Comparison of ENCODE assay signal across 27 mouse cellular contexts in the genomic region with DNA sequence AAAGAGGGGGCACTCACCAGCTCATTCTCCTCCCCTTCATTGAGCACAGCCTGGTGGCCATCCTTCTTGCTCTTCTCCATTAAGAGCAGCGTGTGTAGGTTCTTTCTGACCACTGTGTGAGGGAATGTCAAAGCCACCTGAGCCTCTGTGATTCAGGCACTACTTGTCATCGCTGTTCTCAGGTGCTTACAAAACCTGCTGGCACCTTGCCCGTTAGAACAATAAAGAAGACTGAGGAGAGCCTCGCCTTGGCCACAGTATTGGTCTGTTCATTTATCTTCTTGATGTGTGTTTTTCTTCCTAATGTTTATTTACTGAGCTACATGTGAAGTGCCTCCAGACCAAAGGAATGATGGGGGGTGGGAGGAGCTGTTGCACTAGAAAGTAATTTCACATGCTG. TPM values are rescaled to one million over a fixed set of nuclear protein-coding genes. Genes with fewer than 3 reads are reported as not detected.
A peak's percentile ranks its signal among the peaks of the same experiment; 100 is the strongest.
DNase-seq lines count a peak whose midpoint lies in the region; ATAC-seq lines count a peak whose summit lies in the region.
"Had no signal": no experiment of that assay in that cellular context is flagged by ENCODE, and none has a peak within 500 bp of the region (broad histone marks: within the 10 kb centered on the region; RNA-seq: fewer than 3 reads in every experiment).

TSS of gene Atp13a5 (minus strand) at position 275 of the 400 bp plus-strand sequence.

- H3K27ac ChIP-seq in lung, embryonic 16.5 days (ENCODE audit: low read length), result no peak within 1 kb of the TSS
- H3K27ac ChIP-seq in stomach, embryonic 15.5 days, result no peak within 1 kb of the TSS
- H3K27ac ChIP-seq in kidney, embryonic 16.5 days (ENCODE audit: low read length), result no peak within 1 kb of the TSS
- H3K27ac ChIP-seq: embryonic facial prominence, embryonic 15.5 days; gastrocnemius, adult 2 months; hindbrain, embryonic 13.5 days; intestine, embryonic 15.5 days; liver, embryonic 14.5 days; midbrain, embryonic 12.5 days had no signal

- H3K9ac ChIP-seq in lung, embryonic 16.5 days (ENCODE audit: low read length), result no peak within 1 kb of the TSS
- no peak within 1 kb of the TSS for H3K9ac ChIP-seq in stomach, embryonic 15.5 days
- no peak within 1 kb of the TSS for H3K9ac ChIP-seq in kidney, embryonic 16.5 days (replicated peaks; ENCODE audit: low read length)
- H3K9ac ChIP-seq: embryonic facial prominence, embryonic 15.5 days; forebrain, postnatal 0 days; heart, embryonic 12.5 days; hindbrain, embryonic 13.5 days; intestine, embryonic 15.5 days; liver, embryonic 14.5 days; midbrain, embryonic 12.5 days had no signal

- no peaks in the 10 kb centered on the region for H3K36me3 ChIP-seq in lung, embryonic 16.5 days (ENCODE audit: control insufficient read depth, insufficient read depth, low read length)
- H3K36me3 ChIP-seq in stomach, embryonic 15.5 days, result no peaks in the 10 kb centered on the region
- H3K36me3 ChIP-seq in kidney, embryonic 16.5 days (ENCODE audit: insufficient read depth, low read length), result no peaks in the 10 kb centered on the region
- H3K36me3 ChIP-seq: embryonic facial prominence, embryonic 15.5 days; heart, embryonic 12.5 days; hindbrain, embryonic 13.5 days; intestine, embryonic 15.5 days; midbrain, embryonic 12.5 days had no signal

- no peaks in the 10 kb centered on the region for H3K4me1 ChIP-seq in lung, embryonic 16.5 days (replicated peaks; ENCODE audit: control insufficient read depth, insufficient read depth, low read length)
- H3K4me1 ChIP-seq in stomach, embryonic 15.5 days, result no peaks in the 10 kb centered on the region
- H3K4me1 ChIP-seq in kidney, embryonic 16.5 days (ENCODE audit: insufficient read depth, low read length), result no peaks in the 10 kb centered on the region
- H3K4me1 ChIP-seq: embryonic facial prominence, embryonic 15.5 days; heart, embryonic 12.5 days; hindbrain, embryonic 13.5 days; intestine, embryonic 15.5 days; midbrain, embryonic 12.5 days had no signal

- peak; percentile 49; the same call in 1 of the 2 replicates for ATAC-seq in lung, embryonic 16.5 days (ENCODE audit: low read depth)
- peak; percentile 31; the same call in 1 of the 2 replicates for ATAC-seq in stomach, embryonic 15.5 days (ENCODE audit: insufficient read depth, low FRiP score, low read depth)
- ATAC-seq in kidney, embryonic 16.5 days (ENCODE audit: low FRiP score, low TSS enrichment), result no peak
- ATAC-seq: forebrain, postnatal 0 days; intestine, embryonic 15.5 days; Patski had no signal

- H3K9me3 ChIP-seq in lung, embryonic 16.5 days (ENCODE audit: control insufficient read depth, low read length), result no peaks in the 10 kb centered on the region
- no peaks in the 10 kb centered on the region for H3K9me3 ChIP-seq in stomach, embryonic 15.5 days
- no peaks in the 10 kb centered on the region for H3K9me3 ChIP-seq in kidney, embryonic 16.5 days (ENCODE audit: low read length)
- H3K9me3 ChIP-seq: embryonic facial prominence, embryonic 15.5 days; heart, embryonic 12.5 days; hindbrain, embryonic 13.5 days; intestine, embryonic 15.5 days; midbrain, embryonic 12.5 days had no signal

- no peak within 1 kb of the TSS for H3K4me2 ChIP-seq in lung, embryonic 16.5 days (ENCODE audit: low read depth, low read length)
- no peak within 1 kb of the TSS for H3K4me2 ChIP-seq in stomach, embryonic 15.5 days
- no peak within 1 kb of the TSS for H3K4me2 ChIP-seq in kidney, embryonic 16.5 days (replicated peaks; ENCODE audit: low read depth, low read length)
- H3K4me2 ChIP-seq: embryonic facial prominence, embryonic 15.5 days; heart, embryonic 12.5 days; hindbrain, embryonic 13.5 days; intestine, embryonic 15.5 days; midbrain, embryonic 12.5 days had no signal

- 28% methylated on average over 4 of the region's 4 CpGs for WGBS in lung, embryonic 16.5 days
- WGBS in stomach, embryonic 15.5 days, result 45% methylated on average over 4 of the region's 4 CpGs
- 50% methylated on average over 4 of the region's 4 CpGs for WGBS in kidney, embryonic 16.5 days

- H3K27me3 ChIP-seq in lung, embryonic 16.5 days (ENCODE audit: control insufficient read depth, insufficient read depth, low read depth, low read length), result no peaks in the 10 kb centered on the region
- no peaks in the 10 kb centered on the region for H3K27me3 ChIP-seq in stomach, embryonic 15.5 days (replicated peaks)
- H3K27me3 ChIP-seq in kidney, embryonic 16.5 days (ENCODE audit: insufficient read depth, low read length), result no peaks in the 10 kb centered on the region
- H3K27me3 ChIP-seq: embryonic facial prominence, embryonic 15.5 days; heart, embryonic 12.5 days; hindbrain, embryonic 13.5 days; intestine, embryonic 15.5 days; midbrain, embryonic 12.5 days had no signal

- no peak for DNase-seq in layer of hippocampus, postnatal 14 days (ENCODE audit: low spot score in 2 of 2)
- no peak for DNase-seq in layer of hippocampus, postnatal 25 days (ENCODE audit: extremely low spot score in 1 of 2, low spot score in 1 of 2)
- peak; percentile 11 for DNase-seq in ovary, adult 18-20 months (ENCODE audit: low spot score)
- DNase-seq in ovary, postnatal 36 days (ENCODE audit: low spot score), result no peak
- DNase-seq in adrenal gland, adult 8-10 months, result no peak
- DNase-seq: adrenal gland, postnatal 10 days; cerebellum, adult 11 months; cerebellum, postnatal 10 days; forebrain, postnatal 0 days; gastrocnemius, adult 2 months; heart, adult 11 months; kidney, adult 9 months; kidney, postnatal 36 days; right cerebral cortex, adult 18-20 months; thymus, postnatal 4 days had no signal

- H3K4me3 ChIP-seq in lung, embryonic 16.5 days (ENCODE audit: low read length), result no peak within 1 kb of the TSS
- H3K4me3 ChIP-seq in stomach, embryonic 15.5 days (replicated peaks), result no peak within 1 kb of the TSS
- no peak within 1 kb of the TSS for H3K4me3 ChIP-seq in kidney, embryonic 16.5 days (ENCODE audit: low read length)
- H3K4me3 ChIP-seq: embryonic facial prominence, embryonic 15.5 days; gastrocnemius, adult 2 months; heart, embryonic 12.5 days; hindbrain, embryonic 13.5 days; intestine, embryonic 15.5 days; midbrain, embryonic 12.5 days had no signal

RNA-seq across cellular contexts. Expression of gene Atp13a5, which starts in this region (rescaled TPM):
- total RNA-seq in layer of hippocampus, postnatal 14 days (2021), result 10 to 100 TPM; 12.2 to 12.7 TPM
- 10 to 100 TPM in 1 of 2 experiments, 1 to 10 TPM in 1; 9.6 to 13.5 TPM for total RNA-seq in layer of hippocampus, postnatal 25 days (2021)
- polyA plus RNA-seq in lung, embryonic 16.5 days (2015; fragmentation: Nextera tagmentation; extraction: Ambion mirVana), result not detected in 2 replicates
- not detected in 2 replicates for polyA plus RNA-seq in stomach, embryonic 15.5 days (2015; fragmentation: Nextera tagmentation; extraction: Ambion mirVana)
- polyA plus RNA-seq in kidney, embryonic 16.5 days (2015; fragmentation: Nextera tagmentation; extraction: Ambion mirVana), result 0.04 TPM in 1 of 2 replicates, not detected in the other
- not detected for total RNA-seq in adrenal gland, adult 8-10 months (2022)
- total RNA-seq: heart, postnatal 14 days; monocyte, adult 5-6 weeks had no signal
- polyA plus RNA-seq: intestine, embryonic 15.5 days; liver, embryonic 14.5 days; Patski had no signal

Comparison
In these comparisons a context has a peak if more than half of its experiments do, and no peak if none do; other contexts are left out.
1. RNA of gene Atp13a5 (total RNA-seq): 9.6 to 13.5 TPM in layer of hippocampus, postnatal 25 days and 12.2 to 12.7 TPM in layer of hippocampus, postnatal 14 days; not detected in adrenal gland, adult 8-10 months; every median in the first group is over 10 times any median in the second.
2. Peak in ATAC-seq in lung, embryonic 16.5 days; RNA of the gene not detected or under 1 TPM.
3. Peak in ATAC-seq in stomach, embryonic 15.5 days; RNA of the gene not detected or under 1 TPM.